Mouse (Mus musculus) E14TG2a.4 (cell line): Measurements from ENCODE around the gene Foxp4.

Experiments used
- CTCF ChIP-seq: conservative IDR thresholded peaks from 2 replicates; pipeline ENCODE4 v1.5.1; 2014; ENCODE audit warnings: low read length
- NANOG ChIP-seq: IDR thresholded peaks from 2 replicates; pipeline ENCODE4 v1.6.1; 2014; ENCODE audit warnings: borderline replicate concordance, low read length, mixed read lengths
- POU5F1 ChIP-seq: IDR thresholded peaks from 2 replicates; pipeline ENCODE4 v1.6.1; 2014; ENCODE audit warnings: low read length, borderline replicate concordance

DNA sequence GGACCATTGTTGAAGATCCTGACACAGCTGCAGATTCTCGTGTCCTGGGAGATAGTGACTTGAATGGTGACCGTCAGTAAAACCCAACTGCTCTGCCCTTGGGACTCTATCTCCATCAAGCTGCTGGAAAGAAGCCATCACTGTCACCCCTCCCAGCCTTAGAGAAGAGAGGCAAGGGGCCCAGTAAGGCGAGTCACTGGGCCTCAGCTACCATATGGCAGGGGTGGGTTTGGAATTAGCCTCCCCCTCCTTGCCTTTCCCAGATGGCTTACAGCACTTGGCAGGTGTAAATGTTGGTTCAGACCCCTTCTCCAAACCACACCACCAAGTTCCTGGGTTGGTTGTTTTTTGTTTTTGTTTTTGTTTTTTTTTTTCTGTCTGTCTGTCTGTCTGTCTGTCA lies 21.7 kb upstream of the Foxp4 start:
- TF ChIP-seq NANOG, result no peak
- no peak for TF ChIP-seq CTCF
- TF ChIP-seq POU5F1, result no peak
